Mouse (Mus musculus): ENCODE data around the gene Meioc. TPM values are rescaled to one million over a fixed set of nuclear protein-coding genes. Genes with fewer than 3 reads are reported as not detected.

Gene Meioc
- polyA plus RNA-seq, 1 experiment, result not detected

DNA sequence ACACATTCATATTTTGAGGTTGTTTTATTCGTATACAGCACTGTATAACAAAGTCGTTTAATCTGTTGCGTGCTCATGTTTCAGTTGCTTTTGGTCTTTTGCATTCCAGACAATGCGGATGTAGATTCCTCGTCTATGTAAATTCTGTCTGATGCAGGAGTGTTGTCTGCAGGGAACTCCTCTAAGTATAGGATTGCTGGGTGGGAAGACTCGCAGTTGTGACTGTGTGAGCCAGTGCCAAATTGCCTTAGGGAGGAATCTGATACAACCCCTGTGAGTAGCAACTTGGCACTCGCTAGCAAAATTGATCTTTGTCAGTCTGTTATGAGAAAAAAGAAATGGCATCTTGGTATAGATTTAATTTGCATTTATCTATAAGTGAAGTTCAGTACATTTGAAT is 52.6 kb downstream of the Meioc start:
- Histone ChIP-seq H3K27ac (ENCODE audit: insufficient read depth, low read length) (no peak overlapping the region), H3K4me3 (ENCODE audit: insufficient read depth, low read length) (no peak overlapping the region), H3K4me1 (ENCODE audit: control insufficient read depth, insufficient read depth, low read length) (no peaks in the 10 kb centered on the region)
- TF ChIP-seq POLR2A (IDR thresholded peaks at IDR 0.05; ENCODE audit: low read depth, low read length) (no peak), CTCF (IDR thresholded peaks at IDR 0.05; ENCODE audit: borderline replicate concordance, insufficient read depth, low read length) (no peak)

DNA sequence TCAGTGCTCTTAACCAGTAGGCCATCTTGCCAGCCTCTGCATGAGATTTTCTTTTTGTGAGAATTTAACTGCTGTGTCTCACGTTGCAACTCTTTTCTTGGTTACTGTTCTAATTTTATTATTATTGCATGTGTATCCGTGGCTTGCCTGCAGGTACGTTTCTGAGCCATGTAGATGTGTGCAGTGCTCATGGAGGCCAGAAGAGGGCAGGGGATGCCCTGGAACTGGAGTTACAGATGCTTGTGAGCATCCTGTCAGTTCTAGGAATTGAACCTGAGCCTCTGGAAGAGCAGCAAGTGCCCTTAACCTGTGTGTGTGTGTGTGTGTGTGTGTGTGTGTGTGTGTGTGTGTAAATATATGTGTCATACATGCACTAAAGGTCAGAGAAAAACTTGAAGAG is 62.1 kb downstream of the Meioc start:
- no peaks in the 10 kb centered on the region; the same call in 1 of the 2 replicates for H3K4me1 ChIP-seq (ENCODE audit: control insufficient read depth, insufficient read depth, low read length)
- no peak overlapping the region for H3K27ac ChIP-seq (ENCODE audit: insufficient read depth, low read length)
- TF ChIP-seq POLR2A (IDR thresholded peaks at IDR 0.05; ENCODE audit: low read depth, low read length), result no peak
- TF ChIP-seq CTCF (IDR thresholded peaks at IDR 0.05; ENCODE audit: borderline replicate concordance, insufficient read depth, low read length), result peak; percentile 55; the same call in 1 of the 2 replicates
- no peak overlapping the region for H3K4me3 ChIP-seq (ENCODE audit: insufficient read depth, low read length)

DNA sequence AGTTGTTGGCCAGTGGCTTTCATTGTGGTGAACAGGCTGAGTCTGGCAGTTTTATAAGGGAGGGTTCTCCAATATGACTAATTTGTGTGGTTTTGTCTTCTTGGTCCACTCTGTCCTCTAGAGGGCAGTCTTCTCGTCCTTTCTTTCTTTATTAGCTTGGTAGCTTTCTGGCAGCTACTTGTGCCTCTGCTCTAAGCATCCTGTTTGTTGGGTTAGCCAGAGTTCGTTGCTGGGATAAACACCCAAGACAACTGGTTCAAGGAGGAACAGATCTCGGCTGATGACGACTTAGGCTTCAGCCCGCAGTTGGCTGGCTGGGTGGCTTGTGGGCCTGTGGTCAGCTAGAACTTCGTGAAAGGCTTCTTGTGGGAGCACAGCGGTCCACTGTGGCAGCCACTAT is 65.1 kb downstream of the Meioc start:
- TF ChIP-seq CTCF (IDR thresholded peaks at IDR 0.05; ENCODE audit: borderline replicate concordance, insufficient read depth, low read length), result no peak
- no peak for TF ChIP-seq POLR2A (IDR thresholded peaks at IDR 0.05; ENCODE audit: low read depth, low read length)
- Histone ChIP-seq H3K27ac (ENCODE audit: insufficient read depth, low read length) (no peak overlapping the region), H3K4me1 (ENCODE audit: control insufficient read depth, insufficient read depth, low read length) (no peaks in the 10 kb centered on the region; the same call in 1 of the 2 replicates), H3K4me3 (ENCODE audit: insufficient read depth, low read length) (no peak overlapping the region)

DNA sequence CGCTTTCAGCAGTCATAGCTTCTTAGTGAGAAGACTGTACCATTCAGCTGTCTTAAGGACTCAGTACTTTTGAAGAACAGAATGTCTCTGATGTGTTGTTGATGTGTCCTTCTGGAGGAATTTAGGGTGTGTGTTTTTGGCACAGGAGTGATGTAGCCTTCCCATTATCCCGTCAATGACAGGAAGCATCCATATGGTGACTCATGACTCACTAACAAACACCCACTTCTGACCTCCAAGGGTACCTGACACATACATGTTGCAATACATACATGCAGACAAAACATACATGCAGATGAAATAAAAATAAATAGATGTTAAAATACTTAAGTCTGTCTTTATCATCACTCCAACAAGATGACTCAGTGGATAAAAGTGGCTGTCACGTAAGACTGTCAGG is 66.3 kb downstream of the Meioc start:
- Histone ChIP-seq H3K4me1 (ENCODE audit: control insufficient read depth, insufficient read depth, low read length) (no peaks in the 10 kb centered on the region; the same call in 1 of the 2 replicates), H3K4me3 (ENCODE audit: insufficient read depth, low read length) (no peak overlapping the region), H3K27ac (ENCODE audit: insufficient read depth, low read length) (no peak overlapping the region)
- TF ChIP-seq POLR2A (IDR thresholded peaks at IDR 0.05; ENCODE audit: low read depth, low read length) (no peak), CTCF (IDR thresholded peaks at IDR 0.05; ENCODE audit: borderline replicate concordance, insufficient read depth, low read length) (no peak)

DNA sequence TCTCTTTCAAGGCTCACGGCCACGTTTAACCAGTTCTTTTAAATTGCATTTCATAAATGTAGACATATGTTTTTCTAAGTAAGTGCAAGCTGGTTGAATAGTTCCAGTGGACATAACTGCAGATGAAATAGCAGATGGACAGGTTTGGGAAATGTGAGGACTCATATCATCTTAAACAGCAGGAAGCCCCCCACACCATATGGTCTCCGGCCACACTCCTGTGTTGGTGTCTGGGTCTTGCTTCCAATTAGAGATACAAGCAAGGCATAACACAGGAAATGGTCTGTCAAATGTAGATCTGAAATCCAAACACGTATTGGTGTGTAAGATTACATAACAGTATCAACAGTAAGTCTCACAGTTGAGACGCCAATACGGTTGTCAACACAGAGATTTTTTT is 67.8 kb downstream of the Meioc start:
- H3K4me3 ChIP-seq (ENCODE audit: insufficient read depth, low read length), result no peak overlapping the region
- TF ChIP-seq CTCF (IDR thresholded peaks at IDR 0.05; ENCODE audit: borderline replicate concordance, insufficient read depth, low read length) (no peak), POLR2A (IDR thresholded peaks at IDR 0.05; ENCODE audit: low read depth, low read length) (no peak)
- H3K4me1 ChIP-seq (ENCODE audit: control insufficient read depth, insufficient read depth, low read length), result no peaks in the 10 kb centered on the region; the same call in 1 of the 2 replicates
- H3K27ac ChIP-seq (ENCODE audit: insufficient read depth, low read length), result no peak overlapping the region

Other genes starting within 250 kb of the Meioc start
- 226 and 252 TPM in 2 replicates for gene Grn, start 233.4 kb upstream of the Meioc start, polyA plus RNA-seq (2011; ENCODE audit: insufficient read length, low read depth, missing spikeins)
- 14.0 and 17.9 TPM in 2 replicates for gene Fam171a2, start 216.0 kb upstream of the Meioc start, polyA plus RNA-seq (2011; ENCODE audit: insufficient read length, low read depth, missing spikeins)
- gene Itga2b, start 193.6 kb upstream of the Meioc start, polyA plus RNA-seq (2011; ENCODE audit: insufficient read length, low read depth, missing spikeins), result 6.4 and 11.6 TPM in 2 replicates
- gene Gpatch8, start 107.3 kb upstream of the Meioc start, polyA plus RNA-seq (2011; ENCODE audit: insufficient read length, low read depth, missing spikeins), result 36.6 and 40.7 TPM in 2 replicates
- 2.5 and 3.2 TPM in 2 replicates for gene Gm11627, start 84.3 kb upstream of the Meioc start, polyA plus RNA-seq (2011; ENCODE audit: insufficient read length, low read depth, missing spikeins)
- 54.6 and 75.0 TPM in 2 replicates for gene Fzd2, start 59.3 kb upstream of the Meioc start, polyA plus RNA-seq (2011; ENCODE audit: insufficient read length, low read depth, missing spikeins)
- 25.6 and 26.4 TPM in 2 replicates for gene Ccdc43, start 34.1 kb downstream of the Meioc start, polyA plus RNA-seq (2011; ENCODE audit: insufficient read length, low read depth, missing spikeins)
- 0.40 and 2.0 TPM in 2 replicates for gene Adam11, start 97.7 kb downstream of the Meioc start, polyA plus RNA-seq (2011; ENCODE audit: insufficient read length, low read depth, missing spikeins)
- 27.8 and 43.5 TPM in 2 replicates for gene Gjc1, start 156.0 kb downstream of the Meioc start, polyA plus RNA-seq (2011; ENCODE audit: insufficient read length, low read depth, missing spikeins)
- not detected in 2 replicates for gene Higd1b, start 172.1 kb downstream of the Meioc start, polyA plus RNA-seq (2011; ENCODE audit: insufficient read length, low read depth, missing spikeins)
- 75.9 and 77.9 TPM in 2 replicates for gene Eftud2, start 217.3 kb downstream of the Meioc start, polyA plus RNA-seq (2011; ENCODE audit: insufficient read length, low read depth, missing spikeins)
- 0.49 and 0.73 TPM in 2 replicates for gene Ccdc103, start 217.5 kb downstream of the Meioc start, polyA plus RNA-seq (2011; ENCODE audit: insufficient read length, low read depth, missing spikeins)
- not detected in 2 replicates for gene Fam187a, start 221.5 kb downstream of the Meioc start, polyA plus RNA-seq (2011; ENCODE audit: insufficient read length, low read depth, missing spikeins)
- gene Gfap, start 237.2 kb downstream of the Meioc start, polyA plus RNA-seq (2011; ENCODE audit: insufficient read length, low read depth, missing spikeins), result 1.4 TPM in 1 of 2 replicates, not detected in the other